11 mouse cellular contexts compared by ENCODE assay signal in genomic region chr12:107669910-107670309, GRCm38 (mm10).
DNase-seq lines count a peak whose midpoint lies in the region; ATAC-seq and TF ChIP-seq lines count a peak whose summit lies in the region.
"Had no signal": no experiment of that assay in that cellular context is flagged by ENCODE, and none has a peak within 500 bp of the region (broad histone marks: within the 10 kb centered on the region; RNA-seq: fewer than 3 reads in every experiment).

No protein-coding gene starts in this region.

- H3K4me1 ChIP-seq in limb, embryonic 15.5 days: peaks cover 16% of the 10 kb centered on the region
- no peaks in the 10 kb centered on the region for H3K4me1 ChIP-seq in stomach, postnatal 0 days (replicated peaks; ENCODE audit: control insufficient read depth, insufficient read depth)
- H3K4me1 ChIP-seq: hindbrain, embryonic 15.5 days had no signal

- WGBS in limb, embryonic 15.5 days: 50% methylated on average over 10 of the region's 10 CpGs
- 44% methylated on average over 10 of the region's 10 CpGs for WGBS in stomach, postnatal 0 days

- H3K9ac ChIP-seq in limb, embryonic 15.5 days: no peak overlapping the region
- no peak overlapping the region for H3K9ac ChIP-seq in stomach, postnatal 0 days (ENCODE audit: low read length)
- H3K9ac ChIP-seq: hindbrain, embryonic 15.5 days; midbrain, embryonic 12.5 days had no signal

- TF ChIP-seq CTCF in stomach, postnatal 0 days (IDR thresholded peaks at IDR 0.05; ENCODE audit: low read depth): no peak

- no peaks in the 10 kb centered on the region for H3K9me3 ChIP-seq in limb, embryonic 15.5 days
- H3K9me3 ChIP-seq in stomach, postnatal 0 days (ENCODE audit: control insufficient read depth, low read length): no peaks in the 10 kb centered on the region
- H3K9me3 ChIP-seq: hindbrain, embryonic 15.5 days; midbrain, embryonic 12.5 days had no signal

- TF ChIP-seq EP300 in stomach, postnatal 0 days (optimal IDR thresholded peaks at IDR 0.05): no peak

- no peaks in the 10 kb centered on the region for H3K36me3 ChIP-seq in limb, embryonic 15.5 days
- no peaks in the 10 kb centered on the region for H3K36me3 ChIP-seq in stomach, postnatal 0 days (ENCODE audit: control insufficient read depth, insufficient read depth, low read length)
- H3K36me3 ChIP-seq: hindbrain, embryonic 15.5 days; midbrain, embryonic 12.5 days had no signal

- H3K4me3 ChIP-seq in limb, embryonic 15.5 days: no peak overlapping the region
- no peak overlapping the region for H3K4me3 ChIP-seq in stomach, postnatal 0 days (ENCODE audit: low read depth, low read length)
- H3K4me3 ChIP-seq: hindbrain, embryonic 15.5 days; midbrain, embryonic 12.5 days had no signal

- peak; percentile 29 to 50 for DNase-seq in cerebellum, postnatal 25 days
- no peak for DNase-seq in cerebellum, adult 11-12 months
- peak; percentile 70 for DNase-seq in urinary bladder, postnatal 14 days (ENCODE audit: low spot score)
- DNase-seq in urinary bladder, postnatal 10 days (ENCODE audit: low spot score): no peak
- DNase-seq in stomach, postnatal 0 days (ENCODE audit: low spot score): peak; percentile 42
- no peak for DNase-seq in right cerebral cortex, adult 2 months (ENCODE audit: low spot score in 2 of 2)
- no peak for DNase-seq in frontal cortex, postnatal 36 days (ENCODE audit: low spot score in 2 of 2)

- H3K27me3 ChIP-seq in limb, embryonic 15.5 days: no peaks in the 10 kb centered on the region
- no peaks in the 10 kb centered on the region for H3K27me3 ChIP-seq in stomach, postnatal 0 days (ENCODE audit: control insufficient read depth, insufficient read depth, low read length)
- H3K27me3 ChIP-seq: hindbrain, embryonic 15.5 days; midbrain, embryonic 12.5 days had no signal

- 0 out of 2 replicates have a peak overlapping the region, but pooled peaks have one; percentile 6 for H3K4me2 ChIP-seq in limb, embryonic 15.5 days
- H3K4me2 ChIP-seq in stomach, postnatal 0 days (replicated peaks; ENCODE audit: low read depth): no peak overlapping the region
- H3K4me2 ChIP-seq: hindbrain, embryonic 15.5 days; liver, embryonic 11.5 days; midbrain, embryonic 12.5 days had no signal

- H3K27ac ChIP-seq in limb, embryonic 15.5 days: no peak overlapping the region
- H3K27ac ChIP-seq in stomach, postnatal 0 days (replicated peaks): peak overlapping the region; percentile 58; the same call in 1 of the 2 replicates
- H3K27ac ChIP-seq: hindbrain, embryonic 15.5 days; midbrain, embryonic 12.5 days had no signal

- no peak for ATAC-seq in limb, embryonic 15.5 days (ENCODE audit: insufficient number of reproducible peaks, low FRiP score, low TSS enrichment, low read depth)
- peak; percentile 40; the same call in 1 of the 2 replicates for ATAC-seq in stomach, postnatal 0 days (ENCODE audit: low FRiP score, low TSS enrichment)

Comparison
In these comparisons a context has a peak if more than half of its experiments do, and no peak if none do; other contexts are left out.
1. DNase-seq: peak in cerebellum, postnatal 25 days (2 of 2), urinary bladder, postnatal 14 days (single experiment) and stomach, postnatal 0 days (single experiment); none in cerebellum, adult 11-12 months (single experiment), urinary bladder, postnatal 10 days (single experiment), right cerebral cortex, adult 2 months (0 of 2) and frontal cortex, postnatal 36 days (0 of 2).